Mouse (Mus musculus) intestine, postnatal 0 days (tissue): ENCODE data around the gene Txndc11. TPM values are rescaled to one million over a fixed set of nuclear protein-coding genes. Genes with fewer than 3 reads are reported as not detected.

Experiments
- ATAC-seq: fragments of 200-750 bp; cut with Nextera tagmentation; 2 replicates; pipeline ENCODE4 v1.8.0; 2017; ENCODE audit warnings: mild to moderate bottlenecking, moderate TSS enrichment, moderate library complexity
- H3K27ac ChIP-seq: fragments of 300-500 bp; sonication (generic); 2 replicates; pipeline ENCODE4 v1.5.1; 2014; ENCODE audit warnings: mild to moderate bottlenecking, low read depth, low read length, moderate library complexity
- H3K27me3 ChIP-seq: fragments of 300-500 bp; sonication (generic); replicated peaks from 2 replicates; pipeline ENCODE4 v1.6.1; 2014; ENCODE audit warnings: low read length, mixed read lengths; ENCODE audit not compliant: control insufficient read depth, insufficient read depth
- H3K36me3 ChIP-seq: fragments of 300-500 bp; sonication (generic); 2 replicates; pipeline ENCODE4 v1.6.1; 2014; ENCODE audit warnings: mild to moderate bottlenecking, moderate library complexity; ENCODE audit not compliant: control insufficient read depth, insufficient read depth
- H3K4me1 ChIP-seq: fragments of 300-500 bp; sonication (generic); replicated peaks from 2 replicates; pipeline ENCODE4 v1.6.1; 2014; ENCODE audit warnings: antibody characterized with exemption, low read length, mixed read lengths; ENCODE audit not compliant: control insufficient read depth, insufficient read depth
- H3K4me2 ChIP-seq: fragments of 300-500 bp; sonication (generic); replicated peaks from 2 replicates; pipeline ENCODE4 v1.6.1; 2014; ENCODE audit warnings: low read depth, mild to moderate bottlenecking, moderate library complexity
- H3K4me3 ChIP-seq: fragments of 300-500 bp; sonication (generic); 2 replicates; pipeline ENCODE4 v1.5.1; 2014; ENCODE audit warnings: low read depth, low read length
- H3K9ac ChIP-seq: fragments of 300-500 bp; sonication (generic); 2 replicates; pipeline ENCODE4 v1.6.1; 2014; ENCODE audit warnings: mild to moderate bottlenecking, low read depth, low read length
- H3K9me3 ChIP-seq: fragments of 300-500 bp; sonication (generic); 2 replicates; pipeline ENCODE4 v1.6.1; 2016; ENCODE audit warnings: mixed run types; ENCODE audit not compliant: control insufficient read depth
- CTCF ChIP-seq: sonication (generic); IDR thresholded peaks from 2 replicates; pipeline ENCODE4 v1.5.1; 2016; ENCODE audit warnings: low read depth, mild to moderate bottlenecking, control low read depth, antibody characterized with exemption, moderate library complexity
- WGBS: fragments of 180-500 bp; shearing (Covaris S2); extraction: QIAGEN DNeasy Blood & Tissue Kit; methylation state at CpG from one replicate; pipeline ENCODE4 v1.1.7; 2014; 5-methylcytosine and 5-hydroxymethylcytosine counted together
- polyA plus RNA-seq: library from polyadenylated mRNA; unstranded; fragments of >200 nt; fragmentation: Nextera tagmentation; extraction: Ambion mirVana; gene quantifications from 2 replicates; pipeline ENCODE4 v1.2.1, GENCODE M21; 2015

Txndc11 gene
- polyA plus RNA-seq, 1 experiment from 2014 or later: 26.8 TPM

GRCm38 (mm10) chr16:11133476-11134347 lies 738 bp downstream of the Txndc11 start:
- Histone ChIP-seq H3K9ac (peak overlapping the region; percentile 94), H3K4me1 (no peaks in the 10 kb centered on the region), H3K4me3 (peak overlapping the region; percentile 80), H3K9me3 (no peaks in the 10 kb centered on the region), H3K27me3 (no peaks in the 10 kb centered on the region), H3K27ac (peak overlapping the region; percentile 97), H3K36me3 (peaks cover 19% of the 10 kb centered on the region), H3K4me2 (peak overlapping the region; percentile 66)
- ATAC-seq: no peak
- WGBS: under 1% methylated on average over 34 of the region's 34 CpGs
- no peak for TF ChIP-seq CTCF

DNA sequence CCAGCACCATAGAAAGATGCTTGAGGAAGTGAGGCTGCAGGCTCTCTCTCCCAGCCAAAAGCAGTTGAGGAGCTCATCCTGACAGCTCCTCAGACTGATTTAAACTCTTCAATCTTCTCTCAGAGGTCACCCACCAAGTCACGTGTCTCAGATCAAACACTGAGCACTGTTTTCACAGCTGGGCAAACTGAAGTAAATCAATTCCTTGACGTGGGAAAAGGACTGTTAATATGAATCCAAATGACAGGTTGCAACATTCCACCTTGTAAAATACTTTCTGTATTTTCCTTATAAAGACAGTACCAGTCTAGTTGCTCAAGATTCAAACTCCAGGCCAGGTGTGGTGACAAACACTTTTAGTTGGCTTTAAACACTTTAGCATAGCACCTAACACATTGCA lies 1.6 kb downstream of the Txndc11 start:
- peaks cover 17% of the 10 kb centered on the region for H3K36me3 ChIP-seq
- H3K4me1 ChIP-seq: no peaks in the 10 kb centered on the region
- H3K9ac ChIP-seq: no peak overlapping the region
- no peak for ATAC-seq
- H3K27ac ChIP-seq: no peak overlapping the region
- no peaks in the 10 kb centered on the region for H3K9me3 ChIP-seq
- TF ChIP-seq CTCF: no peak
- no peaks in the 10 kb centered on the region for H3K27me3 ChIP-seq
- 3% methylated on average over 2 of the region's 2 CpGs for WGBS
- H3K4me3 ChIP-seq: peak overlapping the region; percentile 80
- peak overlapping the region; percentile 66 for H3K4me2 ChIP-seq

DNA sequence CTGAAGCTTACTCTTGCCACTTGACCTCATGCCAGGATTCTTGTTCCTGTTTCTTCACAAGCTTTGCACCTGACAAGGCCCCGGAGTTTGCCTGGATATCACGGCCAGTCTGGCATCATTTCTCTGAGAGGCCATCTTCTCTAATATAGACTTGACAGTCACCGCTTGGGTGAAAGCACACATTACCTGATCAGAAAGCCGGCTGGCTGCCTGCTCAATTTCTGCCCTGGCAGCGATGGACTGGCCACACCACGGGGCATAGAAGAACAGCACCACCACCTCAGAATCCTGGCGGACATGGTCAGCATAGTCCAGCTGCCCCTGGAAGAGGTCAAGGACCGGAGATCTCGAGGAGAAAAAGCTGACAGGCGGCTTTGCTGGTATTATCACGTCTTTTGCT lies 6.1 kb downstream of the Txndc11 start:
- H3K27me3 ChIP-seq: no peaks in the 10 kb centered on the region

DNA sequence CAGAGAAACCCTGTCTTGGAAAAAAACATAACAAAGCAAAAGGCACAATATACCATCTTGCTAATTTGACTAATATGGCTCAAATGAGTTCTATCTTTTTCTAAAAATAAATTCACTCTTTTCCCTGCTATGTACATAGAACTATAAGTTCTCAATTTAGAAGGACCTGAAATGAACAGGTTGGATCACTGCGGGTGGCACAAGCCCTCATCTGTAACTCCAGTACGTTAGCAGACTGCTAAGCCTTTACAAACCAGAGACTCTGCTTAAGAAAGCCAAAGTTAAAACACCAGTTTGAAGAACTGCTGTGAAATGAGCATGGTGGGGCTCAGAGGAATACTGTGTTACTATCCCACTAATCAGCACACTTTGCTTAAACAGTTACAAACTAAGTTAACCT lies 9.1 kb downstream of the Txndc11 start:
- Histone ChIP-seq H3K27me3 (no peaks in the 10 kb centered on the region), H3K4me3 (no peak overlapping the region), H3K9me3 (no peaks in the 10 kb centered on the region), H3K4me2 (no peak overlapping the region), H3K9ac (no peak overlapping the region), H3K4me1 (no peaks in the 10 kb centered on the region), H3K36me3 (peaks cover 44% of the 10 kb centered on the region), H3K27ac (no peak overlapping the region)
- 92% methylated on average over 2 of the region's 2 CpGs for WGBS
- ATAC-seq: no peak
- no peak for TF ChIP-seq CTCF

More for the DNA sequence above, 6.1 kb downstream of the Txndc11 start:
- 92% methylated on average over 11 of the region's 11 CpGs for WGBS
- Histone ChIP-seq H3K27ac (no peak overlapping the region), H3K9ac (no peak overlapping the region), H3K36me3 (peaks cover 25% of the 10 kb centered on the region), H3K4me1 (no peaks in the 10 kb centered on the region), H3K4me3 (no peak overlapping the region), H3K9me3 (no peaks in the 10 kb centered on the region), H3K4me2 (no peak overlapping the region)
- no peak for TF ChIP-seq CTCF
- ATAC-seq: no peak

GRCm38 (mm10) chr16:11124110-11124509 lies 10.3 kb downstream of the Txndc11 start:
- H3K4me1 ChIP-seq: no peaks in the 10 kb centered on the region
- H3K4me2 ChIP-seq: no peak overlapping the region
- ATAC-seq: no peak
- 85% methylated on average over 1 of the region's 1 CpGs for WGBS
- H3K4me3 ChIP-seq: no peak overlapping the region
- no peaks in the 10 kb centered on the region for H3K27me3 ChIP-seq
- no peaks in the 10 kb centered on the region for H3K9me3 ChIP-seq
- no peak for TF ChIP-seq CTCF
- no peak overlapping the region for H3K9ac ChIP-seq
- H3K36me3 ChIP-seq: peaks cover 48% of the 10 kb centered on the region
- no peak overlapping the region for H3K27ac ChIP-seq

DNA sequence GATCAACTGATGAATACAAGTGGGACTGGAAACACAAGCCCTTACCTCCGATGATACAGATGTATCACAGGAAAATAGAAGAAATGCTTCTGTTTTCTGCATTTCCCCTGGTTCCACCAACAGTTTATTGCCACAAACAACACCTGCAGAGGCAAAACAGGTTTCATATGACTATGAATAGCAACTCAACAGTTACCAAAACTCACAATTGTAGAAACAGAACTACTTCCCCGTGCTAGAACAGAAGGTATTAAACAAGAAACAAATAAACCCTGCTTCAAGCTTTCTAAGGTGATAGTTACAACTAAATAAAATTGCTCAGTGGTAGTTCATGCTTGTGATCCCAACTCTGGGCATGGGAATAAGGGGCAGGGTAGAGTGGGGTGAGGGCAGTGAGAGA lies 11.8 kb downstream of the Txndc11 start:
- H3K4me1 ChIP-seq: no peaks in the 10 kb centered on the region
- no peak overlapping the region for H3K27ac ChIP-seq
- peaks cover 40% of the 10 kb centered on the region for H3K36me3 ChIP-seq
- TF ChIP-seq CTCF: no peak
- H3K27me3 ChIP-seq: no peaks in the 10 kb centered on the region
- H3K4me3 ChIP-seq: no peak overlapping the region
- no peaks in the 10 kb centered on the region for H3K9me3 ChIP-seq
- no peak overlapping the region for H3K9ac ChIP-seq
- ATAC-seq: no peak
- 90% methylated on average over 2 of the region's 2 CpGs for WGBS
- no peak overlapping the region for H3K4me2 ChIP-seq
